Mouse (Mus musculus): Measurements from ENCODE around the gene Wnt5b. TPM values are rescaled to one million over a fixed set of nuclear protein-coding genes. Genes with fewer than 3 reads are reported as not detected.

Gene Wnt5b
- polyA plus RNA-seq, 1 experiment from 2014 or later = 1.8 TPM

DNA sequence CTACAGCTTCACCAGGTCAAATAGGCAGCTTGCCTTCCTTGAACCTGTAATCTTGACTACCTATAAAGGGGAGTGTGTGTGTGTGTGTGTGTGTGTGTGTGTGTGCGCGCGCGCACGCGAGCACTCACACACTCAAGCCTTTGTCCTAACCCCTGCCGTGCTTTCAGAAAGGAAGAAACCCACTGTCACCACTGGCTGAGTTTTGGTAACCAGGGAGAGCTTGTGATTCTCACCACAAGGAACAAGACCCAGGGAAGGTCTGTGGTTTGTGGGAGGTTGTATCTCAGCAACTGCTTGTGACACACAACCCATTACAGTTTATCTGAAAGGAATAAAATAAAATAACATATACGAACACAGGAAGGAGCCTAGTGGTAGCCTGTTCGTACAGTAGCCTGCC, 135.6 kb downstream of the Wnt5b start:
- Histone ChIP-seq H3K27me3 (replicated peaks; ENCODE audit: control insufficient read depth, insufficient read depth, low read length) (no peaks in the 10 kb centered on the region), H3K4me2 (replicated peaks; ENCODE audit: low read depth) (peak overlapping the region; percentile 45), H3K36me3 (ENCODE audit: control insufficient read depth, insufficient read depth) (no peaks in the 10 kb centered on the region), H3K27ac (ENCODE audit: low read depth, low read length) (peak overlapping the region; percentile 74), H3K4me1 (replicated peaks; ENCODE audit: control insufficient read depth, insufficient read depth, low read length) (0 out of 2 replicates have a peak, but pooled peaks cover 4% of the 10 kb centered on the region), H3K4me3 (ENCODE audit: low read depth, low read length) (no peak overlapping the region), H3K9me3 (ENCODE audit: control insufficient read depth) (no peaks in the 10 kb centered on the region), H3K9ac (ENCODE audit: low read depth, low read length) (no peak overlapping the region)
- 57% methylated on average over 9 of the region's 9 CpGs for WGBS
- TF ChIP-seq CTCF (IDR thresholded peaks at IDR 0.05; ENCODE audit: low read depth) = no peak
- no peak for ATAC-seq

DNA sequence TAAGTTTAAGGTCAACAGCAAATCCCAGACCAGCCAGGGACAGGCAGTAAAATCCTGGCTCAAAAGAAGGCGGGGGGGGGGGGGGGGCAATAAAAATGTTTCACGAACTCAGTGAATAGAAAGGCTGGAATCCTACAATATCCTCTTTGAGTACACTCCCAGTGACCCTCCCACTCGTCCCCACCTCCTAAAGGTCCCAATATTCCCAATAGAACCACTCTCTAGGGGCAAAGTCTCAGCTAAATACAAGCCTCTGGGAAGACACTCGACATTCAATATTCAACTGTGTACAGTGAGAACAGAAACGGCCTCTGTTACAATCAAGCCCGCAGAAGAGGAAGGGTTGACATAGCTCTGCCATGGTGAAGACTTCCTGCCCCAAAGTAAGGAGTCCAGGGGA, 136.3 kb downstream of the Wnt5b start:
- Histone ChIP-seq H3K27ac (ENCODE audit: low read depth, low read length) (peak overlapping the region; percentile 74), H3K9ac (ENCODE audit: low read depth, low read length) (no peak overlapping the region), H3K27me3 (replicated peaks; ENCODE audit: control insufficient read depth, insufficient read depth, low read length) (no peaks in the 10 kb centered on the region), H3K4me2 (replicated peaks; ENCODE audit: low read depth) (peak overlapping the region; percentile 37), H3K4me1 (replicated peaks; ENCODE audit: control insufficient read depth, insufficient read depth, low read length) (0 out of 2 replicates have a peak, but pooled peaks cover 4% of the 10 kb centered on the region), H3K4me3 (ENCODE audit: low read depth, low read length) (no peak overlapping the region), H3K36me3 (ENCODE audit: control insufficient read depth, insufficient read depth) (no peaks in the 10 kb centered on the region), H3K9me3 (ENCODE audit: control insufficient read depth) (no peaks in the 10 kb centered on the region)
- TF ChIP-seq CTCF (IDR thresholded peaks at IDR 0.05; ENCODE audit: low read depth) = no peak
- WGBS = 26% methylated on average over 6 of the region's 6 CpGs
- no peak for ATAC-seq

DNA sequence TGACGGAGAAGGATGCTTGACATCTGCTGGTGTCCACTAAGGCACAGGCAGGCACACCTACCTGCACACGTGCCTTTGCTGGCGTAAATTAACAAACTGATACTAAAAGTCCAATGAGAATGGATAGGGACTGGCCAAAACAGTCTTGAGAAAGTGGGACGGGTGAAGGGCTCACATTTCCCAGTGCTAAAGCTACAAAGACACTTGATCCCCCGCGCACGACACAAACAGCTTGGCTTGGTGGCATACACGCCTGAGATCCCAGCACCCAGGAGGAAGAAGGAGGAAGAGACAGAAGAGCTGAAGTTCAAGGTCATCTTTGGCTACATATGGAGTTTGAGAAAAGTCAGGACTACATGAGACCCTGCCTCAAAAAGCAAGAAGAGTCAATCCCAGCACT, 137.6 kb downstream of the Wnt5b start:
- 67% methylated on average over 8 of the region's 8 CpGs for WGBS
- H3K27ac ChIP-seq (ENCODE audit: low read depth, low read length) = peak overlapping the region; percentile 66
- ATAC-seq = no peak

DNA sequence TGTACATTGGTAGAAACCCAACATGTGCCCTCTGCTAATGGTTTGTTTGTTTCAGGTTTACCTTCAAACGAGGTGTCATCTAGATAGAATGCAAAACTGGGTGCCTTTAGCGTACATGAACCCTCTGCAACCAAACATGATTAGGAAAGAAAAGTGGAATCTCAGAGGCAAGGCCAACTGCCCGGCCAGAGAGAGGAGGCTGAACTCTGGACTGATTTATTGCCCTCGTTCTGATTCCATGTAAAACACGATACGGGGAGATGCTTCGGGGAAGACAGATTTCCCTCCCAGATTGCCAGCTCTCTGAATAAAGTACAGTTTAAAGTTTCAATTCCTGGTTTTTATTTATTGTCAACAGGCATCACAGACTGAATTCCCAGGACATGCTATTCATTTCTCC, 138.8 kb downstream of the Wnt5b start:
- no peak for ATAC-seq
- no peaks in the 10 kb centered on the region for H3K9me3 ChIP-seq (ENCODE audit: control insufficient read depth)
- H3K36me3 ChIP-seq (ENCODE audit: control insufficient read depth, insufficient read depth) = no peaks in the 10 kb centered on the region; the same call in 1 of the 2 replicates
- H3K4me2 ChIP-seq (replicated peaks; ENCODE audit: low read depth) = 0 out of 2 replicates have a peak overlapping the region, but pooled peaks have one; percentile 24
- TF ChIP-seq CTCF (IDR thresholded peaks at IDR 0.05; ENCODE audit: low read depth) = no peak
- WGBS = 25% methylated on average over 7 of the region's 7 CpGs
- no peak overlapping the region for H3K9ac ChIP-seq (ENCODE audit: low read depth, low read length)
- peak overlapping the region; percentile 66; the same call in 1 of the 2 replicates for H3K27ac ChIP-seq (ENCODE audit: low read depth, low read length)
- 0 out of 2 replicates have a peak, but pooled peaks cover 3% of the 10 kb centered on the region for H3K4me1 ChIP-seq (replicated peaks; ENCODE audit: control insufficient read depth, insufficient read depth, low read length)
- no peaks in the 10 kb centered on the region for H3K27me3 ChIP-seq (replicated peaks; ENCODE audit: control insufficient read depth, insufficient read depth, low read length)
- H3K4me3 ChIP-seq (ENCODE audit: low read depth, low read length) = no peak overlapping the region

More for the DNA sequence above, 137.6 kb downstream of the Wnt5b start:
- no peaks in the 10 kb centered on the region; the same call in 1 of the 2 replicates for H3K36me3 ChIP-seq (ENCODE audit: control insufficient read depth, insufficient read depth)
- no peaks in the 10 kb centered on the region for H3K9me3 ChIP-seq (ENCODE audit: control insufficient read depth)
- no peak overlapping the region for H3K9ac ChIP-seq (ENCODE audit: low read depth, low read length)
- 0 out of 2 replicates have a peak, but pooled peaks cover 4% of the 10 kb centered on the region for H3K4me1 ChIP-seq (replicated peaks; ENCODE audit: control insufficient read depth, insufficient read depth, low read length)
- no peak for TF ChIP-seq CTCF (IDR thresholded peaks at IDR 0.05; ENCODE audit: low read depth)
- no peaks in the 10 kb centered on the region for H3K27me3 ChIP-seq (replicated peaks; ENCODE audit: control insufficient read depth, insufficient read depth, low read length)
- no peak overlapping the region for H3K4me3 ChIP-seq (ENCODE audit: low read depth, low read length)
- no peak overlapping the region for H3K4me2 ChIP-seq (replicated peaks; ENCODE audit: low read depth)

DNA sequence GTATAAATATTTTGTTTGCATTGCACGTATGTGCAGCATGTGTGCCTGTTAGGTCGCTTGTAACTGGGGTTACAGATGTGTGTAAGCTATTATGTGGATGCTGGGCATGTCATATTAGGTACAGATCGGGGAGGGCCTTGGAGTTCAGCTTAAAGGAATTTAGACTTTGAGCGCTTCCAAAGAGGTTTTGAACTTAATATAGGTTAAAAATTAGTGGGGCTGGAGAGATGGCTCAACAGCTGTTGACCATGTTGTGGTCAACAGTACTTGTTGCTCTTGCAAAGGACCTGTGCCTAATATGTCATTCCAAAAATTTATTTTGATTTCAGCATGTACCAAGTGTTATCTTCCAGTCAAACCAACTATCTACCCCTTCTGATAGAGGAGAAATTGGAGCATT, 139.3 kb downstream of the Wnt5b start:
- H3K36me3 ChIP-seq (ENCODE audit: control insufficient read depth, insufficient read depth) = no peaks in the 10 kb centered on the region; the same call in 1 of the 2 replicates
- ATAC-seq = no peak
- H3K27me3 ChIP-seq (replicated peaks; ENCODE audit: control insufficient read depth, insufficient read depth, low read length) = no peaks in the 10 kb centered on the region
- H3K4me2 ChIP-seq (replicated peaks; ENCODE audit: low read depth) = 0 out of 2 replicates have a peak overlapping the region, but pooled peaks have one; percentile 24
- H3K27ac ChIP-seq (ENCODE audit: low read depth, low read length) = peak overlapping the region; percentile 3; the same call in 1 of the 2 replicates
- no peaks in the 10 kb centered on the region for H3K9me3 ChIP-seq (ENCODE audit: control insufficient read depth)
- no peak for TF ChIP-seq CTCF (IDR thresholded peaks at IDR 0.05; ENCODE audit: low read depth)
- H3K4me3 ChIP-seq (ENCODE audit: low read depth, low read length) = no peak overlapping the region
- no peaks in the 10 kb centered on the region for H3K4me1 ChIP-seq (replicated peaks; ENCODE audit: control insufficient read depth, insufficient read depth, low read length)
- H3K9ac ChIP-seq (ENCODE audit: low read depth, low read length) = no peak overlapping the region
- WGBS = 65% methylated on average over 4 of the region's 4 CpGs

DNA sequence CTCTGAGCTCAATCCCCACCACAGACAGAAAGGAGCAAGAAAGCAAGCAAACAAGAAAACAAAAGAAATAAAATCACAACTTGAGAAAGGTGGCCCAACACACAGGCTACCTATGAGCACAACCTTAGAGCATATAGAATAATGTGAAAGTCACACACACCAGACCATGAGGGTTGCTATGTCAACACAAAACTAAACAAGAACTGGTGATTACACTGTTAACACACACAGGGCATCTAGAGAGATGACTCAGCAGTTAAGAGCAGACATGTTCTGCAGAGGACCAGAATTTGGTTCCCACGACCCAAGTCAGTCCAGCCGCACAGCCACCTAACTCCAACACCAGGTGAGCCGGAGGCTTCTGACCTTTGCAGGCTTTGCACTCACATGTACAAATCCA, 141.2 kb downstream of the Wnt5b start:
- ATAC-seq = peak; percentile 25; the same call in 1 of the 2 replicates
- Histone ChIP-seq H3K4me1 (replicated peaks; ENCODE audit: control insufficient read depth, insufficient read depth, low read length) (no peaks in the 10 kb centered on the region), H3K9ac (ENCODE audit: low read depth, low read length) (no peak overlapping the region), H3K36me3 (ENCODE audit: control insufficient read depth, insufficient read depth) (peaks cover 4% of the 10 kb centered on the region; the same call in 1 of the 2 replicates), H3K27me3 (replicated peaks; ENCODE audit: control insufficient read depth, insufficient read depth, low read length) (no peaks in the 10 kb centered on the region), H3K4me2 (replicated peaks; ENCODE audit: low read depth) (no peak overlapping the region), H3K27ac (ENCODE audit: low read depth, low read length) (no peak overlapping the region), H3K9me3 (ENCODE audit: control insufficient read depth) (no peaks in the 10 kb centered on the region), H3K4me3 (ENCODE audit: low read depth, low read length) (no peak overlapping the region)
- WGBS = 60% methylated on average over 3 of the region's 3 CpGs
- TF ChIP-seq CTCF (IDR thresholded peaks at IDR 0.05; ENCODE audit: low read depth) = no peak

Measured in intestine, postnatal 0 days (tissue).